Mouse (Mus musculus) embryonic fibroblast, embryonic 13.5 days (primary cell): Measurements from ENCODE around the gene Adam17. TPM values are rescaled to one million over a fixed set of nuclear protein-coding genes. Genes with fewer than 3 reads are reported as not detected.

Experiments
- H3K27ac ChIP-seq: 2 replicates; pipeline ENCODE4 v1.5.1; 2012; ENCODE audit warnings: low read length, control low read depth, inconsistent platforms; ENCODE audit not compliant: insufficient read depth
- H3K4me1 ChIP-seq: 2 replicates; pipeline ENCODE4 v1.6.1; 2011; ENCODE audit warnings: low read length; ENCODE audit not compliant: control insufficient read depth, insufficient read depth
- H3K4me3 ChIP-seq: 2 replicates; pipeline ENCODE4 v1.5.1; 2011; ENCODE audit warnings: mild to moderate bottlenecking, control low read depth, low read length; ENCODE audit not compliant: insufficient read depth
- CTCF ChIP-seq: IDR thresholded peaks from 2 replicates; pipeline ENCODE4 v1.5.1; 2011; ENCODE audit warnings: mild to moderate bottlenecking, control low read depth, low read length, moderate library complexity, borderline replicate concordance; ENCODE audit not compliant: insufficient read depth
- POLR2A ChIP-seq: IDR thresholded peaks from 2 replicates; pipeline ENCODE4 v1.6.1; 2011; ENCODE audit warnings: low read depth, mild to moderate bottlenecking, control low read depth, low read length, moderate library complexity
- polyA plus RNA-seq: library from polyadenylated mRNA; stranded (reverse); fragments of >200 nt; gene quantifications from 2 replicates; pipeline ENCODE4 v1.2.4, GENCODE M21; 2011; ENCODE audit warnings: low read depth; ENCODE audit not compliant: missing spikeins, insufficient read length

Adam17 gene
- polyA plus RNA-seq, 1 experiment, result 59.9 TPM

- no peak overlapping the region for H3K27ac ChIP-seq
- no peak overlapping the region for H3K4me3 ChIP-seq
- H3K4me1 ChIP-seq, result no peaks in the 10 kb centered on the region; the same call in 1 of the 2 replicates
- TF ChIP-seq POLR2A, result no peak
- no peak for TF ChIP-seq CTCF
Observed at GRCm38 (mm10) chr12:21375376-21376157, 2.1 kb upstream of the Adam17 start.

GRCm38 (mm10) chr12:21373820-21374475 is 516 bp upstream of the Adam17 start:
- peak overlapping the region; percentile 85 for H3K4me3 ChIP-seq
- H3K27ac ChIP-seq, result peak overlapping the region; percentile 91
- TF ChIP-seq POLR2A (no peak), CTCF (no peak)
- H3K4me1 ChIP-seq, result no peaks in the 10 kb centered on the region; the same call in 1 of the 2 replicates

- Histone ChIP-seq H3K4me3 (no peak overlapping the region), H3K27ac (no peak overlapping the region), H3K4me1 (no peaks in the 10 kb centered on the region; the same call in 1 of the 2 replicates)
- no peak for TF ChIP-seq POLR2A
- TF ChIP-seq CTCF, result no peak
Observed at GRCm38 (mm10) chr12:21370035-21370611, 3.3 kb downstream of the Adam17 start.

- no peak overlapping the region for H3K4me3 ChIP-seq
- no peak overlapping the region for H3K27ac ChIP-seq
- TF ChIP-seq POLR2A (no peak), CTCF (no peak)
- H3K4me1 ChIP-seq, result no peaks in the 10 kb centered on the region; the same call in 1 of the 2 replicates
Observed at GRCm38 (mm10) chr12:21369087-21369410, 4.4 kb downstream of the Adam17 start.

- no peak overlapping the region for H3K4me3 ChIP-seq
- no peak overlapping the region for H3K27ac ChIP-seq
- TF ChIP-seq CTCF (no peak), POLR2A (no peak)
- H3K4me1 ChIP-seq, result no peaks in the 10 kb centered on the region; the same call in 1 of the 2 replicates
Observed at GRCm38 (mm10) chr12:21368376-21369086, 4.9 kb downstream of the Adam17 start.

- no peak overlapping the region for H3K4me3 ChIP-seq
- no peak overlapping the region for H3K27ac ChIP-seq
- no peak for TF ChIP-seq POLR2A
- no peak for TF ChIP-seq CTCF
- H3K4me1 ChIP-seq, result no peaks in the 10 kb centered on the region
Observed at GRCm38 (mm10) chr12:21364624-21365435, 8.6 kb downstream of the Adam17 start.

- Histone ChIP-seq H3K4me3 (no peak overlapping the region), H3K4me1 (no peaks in the 10 kb centered on the region), H3K27ac (no peak overlapping the region)
- TF ChIP-seq CTCF, result no peak
- TF ChIP-seq POLR2A, result no peak
Observed at GRCm38 (mm10) chr12:21363195-21363594, 10.2 kb downstream of the Adam17 start.

- TF ChIP-seq CTCF (no peak), POLR2A (no peak)
Observed at GRCm38 (mm10) chr12:21362686-21363085, 10.7 kb downstream of the Adam17 start.

GRCm38 (mm10) chr12:21353681-21354080 is 19.8 kb downstream of the Adam17 start:
- H3K4me1 ChIP-seq, result no peaks in the 10 kb centered on the region
- no peak overlapping the region for H3K4me3 ChIP-seq
- no peak for TF ChIP-seq CTCF
- H3K27ac ChIP-seq, result no peak overlapping the region

More at GRCm38 (mm10) chr12:21362686-21363085, 10.7 kb downstream of the Adam17 start:
- no peak overlapping the region for H3K27ac ChIP-seq
- no peak overlapping the region for H3K4me3 ChIP-seq
- H3K4me1 ChIP-seq, result no peaks in the 10 kb centered on the region
